ENCODE assay signal across 24 mouse cellular contexts in the genomic region with DNA sequence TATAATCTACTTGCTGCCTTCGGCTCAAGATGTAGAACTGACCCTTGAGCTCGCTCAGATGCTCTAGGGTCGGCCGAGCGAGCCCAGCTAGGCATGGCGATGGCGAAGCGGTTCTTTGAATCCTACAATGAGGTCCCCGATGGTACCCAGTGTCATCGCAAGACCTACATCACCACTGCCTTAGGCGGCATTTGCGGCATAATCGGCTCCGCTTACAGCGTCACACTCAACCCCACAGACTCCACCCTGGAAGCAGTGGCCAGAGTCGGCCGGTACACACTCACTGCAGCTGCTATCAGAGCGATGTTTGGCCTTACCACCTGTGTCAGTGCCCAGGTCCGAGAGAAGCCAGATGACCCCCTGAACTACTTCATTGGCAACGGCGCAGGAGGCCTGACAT. TPM values are rescaled to one million over a fixed set of nuclear protein-coding genes. Genes with fewer than 3 reads are reported as not detected.
A peak's percentile ranks its signal among the peaks of the same experiment; 100 is the strongest.
DNase-seq lines count a peak whose midpoint lies in the region; TF ChIP-seq lines count a peak whose summit lies in the region.
"Had no signal": no experiment of that assay in that cellular context is flagged by ENCODE, and none has a peak within 500 bp of the region (broad histone marks: within the 10 kb centered on the region; RNA-seq: fewer than 3 reads in every experiment).

No protein-coding gene starts in this region.

- intact Hi-C loops in gastrocnemius, postnatal 36 days (cut with DNase I) = no loop called here

- TF ChIP-seq CTCF in testis, adult 2 months (IDR thresholded peaks at IDR 0.05; ENCODE audit: control insufficient read depth, insufficient read depth, insufficient replicate concordance, low read depth, low read length) = no peak

- H3K27me3 ChIP-seq in testis, adult 2 months (ENCODE audit: control insufficient read depth, insufficient read depth, low read length) = no peaks in the 10 kb centered on the region
- H3K27me3 ChIP-seq: forebrain, embryonic 15.5 days; heart, embryonic 12.5 days; heart, embryonic 15.5 days; hindbrain, embryonic 15.5 days had no signal

- no peak for DNase-seq in testis, postnatal 14 days (ENCODE audit: low spot score)
- DNase-seq in ES-CJ7 (ENCODE audit: low read depth, low spot score) = peak; percentile 30
- peak; percentile 50 for DNase-seq in ZHBTc4 (ENCODE audit: low read depth, low spot score)
- DNase-seq in right cerebral cortex, postnatal 25 days = no peak
- no peak for DNase-seq in gastrocnemius, postnatal 36 days
- DNase-seq: adrenal gland, adult 8-10 months; adrenal gland, postnatal 25 days; cerebellum, adult 11-12 months; cerebellum, adult 8-10 months; cerebellum, postnatal 14 days; gastrocnemius, postnatal 25 days; heart, postnatal 10 days; heart, postnatal 36 days; kidney, adult 2 months had no signal

- H3K36me3 ChIP-seq in testis, adult 2 months (ENCODE audit: control insufficient read depth, insufficient read depth, low read length) = no peaks in the 10 kb centered on the region
- H3K36me3 ChIP-seq: forebrain, embryonic 15.5 days; heart, embryonic 15.5 days had no signal

- H3K27ac ChIP-seq in testis, adult 2 months (ENCODE audit: control insufficient read depth, insufficient read depth, low read depth, low read length) = peak overlapping the region; percentile 50
- H3K27ac ChIP-seq: forebrain, embryonic 15.5 days; heart, embryonic 15.5 days; hindbrain, embryonic 10.5 days; hindbrain, embryonic 15.5 days had no signal

- H3K4me1 ChIP-seq in testis, adult 2 months (ENCODE audit: control insufficient read depth, insufficient read depth, low read length) = no peaks in the 10 kb centered on the region
- H3K4me1 ChIP-seq: forebrain, embryonic 15.5 days; heart, embryonic 12.5 days; heart, embryonic 15.5 days; hindbrain, embryonic 10.5 days; hindbrain, embryonic 15.5 days had no signal

- TF ChIP-seq POLR2A in testis, adult 2 months (IDR thresholded peaks at IDR 0.05; ENCODE audit: control insufficient read depth, low read depth, low read length) = peak; percentile 77; the same call in 1 of the 2 replicates

- peak overlapping the region; percentile 75 for H3K4me3 ChIP-seq in testis, adult 2 months (ENCODE audit: control insufficient read depth, low read depth, low read length)
- H3K4me3 ChIP-seq: forebrain, embryonic 15.5 days; heart, embryonic 12.5 days; heart, embryonic 15.5 days; hindbrain, embryonic 10.5 days; hindbrain, embryonic 15.5 days had no signal

RNA-seq across cellular contexts. Expression of gene Senp2, which starts 44.1 kb away (rescaled TPM):
- polyA plus RNA-seq in testis, adult 2 months (2012; rRNA removed) = 104 and 106 TPM in 2 replicates
- 10 to 100 TPM; 25.3 to 27.4 TPM for total RNA-seq in gastrocnemius, postnatal 36 days (2021)

RNA-seq across cellular contexts. Expression of gene Liph, which starts 57.9 kb away (rescaled TPM):
- 2.2 and 2.8 TPM in 2 replicates for polyA plus RNA-seq in testis, adult 2 months (2012; rRNA removed)
- total RNA-seq in gastrocnemius, postnatal 36 days (2021) = not detected
- total RNA-seq: gastrocnemius, adult 8-10 months; gastrocnemius, postnatal 25 days; granulocyte monocyte progenitor cell, adult 5-6 weeks; heart, adult 8-10 months; heart, postnatal 36 days had no signal
- polyA plus RNA-seq: embryonic facial prominence, embryonic 11.5 days had no signal

Comparison
In these comparisons a context has a peak if more than half of its experiments do, and no peak if none do; other contexts are left out.
1. DNase-seq: peak in ES-CJ7 (single experiment) and ZHBTc4 (single experiment); none in testis, postnatal 14 days (single experiment), right cerebral cortex, postnatal 25 days (single experiment) and gastrocnemius, postnatal 36 days (0 of 2).